Mouse (Mus musculus) cortical plate, adult 2 months (tissue): Measurements from ENCODE around the gene Gsg1l2.

Source experiments
- CTCF ChIP-seq: fragments of 200-500 bp; IDR thresholded peaks from 2 replicates; pipeline ENCODE4 v1.5.1; 2011; ENCODE audit warnings: mild to moderate bottlenecking, control low read depth, low read length; ENCODE audit not compliant: insufficient read depth; ENCODE audit errors: extremely low read depth
- POLR2A ChIP-seq: fragments of 200-500 bp; IDR thresholded peaks from 2 replicates; pipeline ENCODE4 v1.6.1; 2011; ENCODE audit warnings: mild to moderate bottlenecking, low read length, control low read depth; ENCODE audit not compliant: insufficient read depth; ENCODE audit errors: extremely low read depth

- peak; percentile 68 for TF ChIP-seq CTCF
- TF ChIP-seq POLR2A, result no peak
Measured at GRCm38 (mm10) chr11:67819604-67820003, 45.2 kb downstream of the Gsg1l2 start.
